Mouse (Mus musculus) brain, embryonic 14.5 days (tissue): ENCODE data around the gene Ankrd12. TPM values are rescaled to one million over a fixed set of nuclear protein-coding genes. Genes with fewer than 3 reads are reported as not detected.

Experiments used
- DNase-seq: peaks from one replicate; pipeline ENCODE4 v3.0.0-alpha.2; 2011; ENCODE audit warnings: low read depth
- CTCF ChIP-seq: fragments of 200-500 bp; IDR thresholded peaks from 2 replicates; pipeline ENCODE4 v1.5.1; 2012; ENCODE audit warnings: inconsistent platforms, mild to moderate bottlenecking, moderate library complexity, borderline replicate concordance; ENCODE audit not compliant: insufficient read depth, insufficient read length; ENCODE audit errors: extremely low read depth
- POLR2A ChIP-seq: fragments of 200-500 bp; IDR thresholded peaks from 2 replicates; pipeline ENCODE4 v1.6.1; 2012; ENCODE audit warnings: mild to moderate bottlenecking, inconsistent platforms, borderline replicate concordance; ENCODE audit not compliant: poor library complexity, insufficient read depth, insufficient read length, severe bottlenecking; ENCODE audit errors: extremely low read depth
- polyA plus RNA-seq: library from polyadenylated mRNA; depleted of rRNA; stranded (reverse); fragments of >200 nt; gene quantifications from 2 replicates; pipeline ENCODE4 v1.2.3, GENCODE M21; 2012

The Ankrd12 gene
- polyA plus RNA-seq, 1 experiment, result 28.3 TPM

GRCm38 (mm10) chr17:65939461-65940192, 137.3 kb downstream of the Ankrd12 start:
- TF ChIP-seq POLR2A (no peak), CTCF (no peak)
- no peak for DNase-seq

GRCm38 (mm10) chr17:65937671-65938070, 139.2 kb downstream of the Ankrd12 start:
- no peak for DNase-seq
- TF ChIP-seq POLR2A (no peak), CTCF (no peak)

- TF ChIP-seq CTCF (peak; percentile 46; the same call in 1 of the 2 replicates), POLR2A (no peak)
- DNase-seq, result no peak
These were observed 143.1 kb downstream of the Ankrd12 start for GRCm38 (mm10) chr17:65933741-65934140.

- TF ChIP-seq POLR2A, result no peak
- no peak for TF ChIP-seq CTCF
- DNase-seq, result peak; percentile 61
These were observed 145.4 kb downstream of the Ankrd12 start for GRCm38 (mm10) chr17:65931525-65931924.

GRCm38 (mm10) chr17:65930960-65931359, 145.9 kb downstream of the Ankrd12 start:
- DNase-seq, result peak; percentile 85
- TF ChIP-seq CTCF (no peak), POLR2A (no peak)

- TF ChIP-seq POLR2A (no peak), CTCF (no peak)
- DNase-seq, result no peak
These were observed 146.6 kb downstream of the Ankrd12 start for GRCm38 (mm10) chr17:65930158-65930826.

- TF ChIP-seq POLR2A (no peak), CTCF (no peak)
- DNase-seq, result no peak
These were observed 147.4 kb downstream of the Ankrd12 start for GRCm38 (mm10) chr17:65929319-65929978.

- DNase-seq, result peak; percentile 57
These were observed 149.8 kb downstream of the Ankrd12 start for GRCm38 (mm10) chr17:65927077-65927476.

GRCm38 (mm10) chr17:65924218-65924617, 152.7 kb downstream of the Ankrd12 start:
- TF ChIP-seq POLR2A, result no peak
- no peak for DNase-seq

More at GRCm38 (mm10) chr17:65927077-65927476, 149.8 kb downstream of the Ankrd12 start:
- TF ChIP-seq POLR2A, result no peak
- no peak for TF ChIP-seq CTCF

GRCm38 (mm10) chr17:65921975-65922374, 154.9 kb downstream of the Ankrd12 start:
- DNase-seq, result no peak
- no peak for TF ChIP-seq POLR2A
- no peak for TF ChIP-seq CTCF

GRCm38 (mm10) chr17:65919235-65919634, 157.7 kb downstream of the Ankrd12 start:
- no peak for DNase-seq
- no peak for TF ChIP-seq CTCF
- no peak for TF ChIP-seq POLR2A
